Mouse (Mus musculus): Measurements from ENCODE around the gene Gm7951.
"Not testable (repeated sequence)": the region's sequence is repeated elsewhere in the genome, so short reads cannot be mapped to it uniquely, and the experiment has no call there.

Gm7951 gene

GRCm38 (mm10) chr14:42117269-42117668 is at the start of gene Gm7951:
Gm7951 (minus strand) TSS chr14:42117369.
- CTCF ChIA-PET: not testable (repeated sequence)

GRCm38 (mm10) chr14:42162522-42162921 is 45.4 kb upstream of the Gm7951 start, which contains the start of gene Gm17027:
Gm17027 (minus strand) TSS chr14:42162622.
- CTCF ChIA-PET: not testable (repeated sequence)

GRCm38 (mm10) chr14:42134571-42134970 is 17.4 kb upstream of the Gm7951 start:
- CTCF ChIA-PET: not testable (repeated sequence)

GRCm38 (mm10) chr14:42133806-42134205 is 16.6 kb upstream of the Gm7951 start:
- CTCF ChIA-PET: not testable (repeated sequence)

All from spleen, embryonic (tissue).